Mouse (Mus musculus) cerebellum, adult 2 months (tissue): Measurements from ENCODE around the gene 1700088E04Rik.

Experiments
- CTCF ChIP-seq: fragments of 200-500 bp; IDR thresholded peaks from 2 replicates; pipeline ENCODE4 v1.5.1; 2011; ENCODE audit warnings: low read depth, mild to moderate bottlenecking, control low read depth, low read length, moderate library complexity, borderline replicate concordance; ENCODE audit not compliant: insufficient read depth
- POLR2A ChIP-seq: fragments of 200-500 bp; IDR thresholded peaks from 2 replicates; pipeline ENCODE4 v1.6.1; 2011; ENCODE audit warnings: low read length, control low read depth, borderline replicate concordance; ENCODE audit not compliant: insufficient read depth

- peak; percentile 41; the same call in 1 of the 2 replicates for TF ChIP-seq CTCF
- TF ChIP-seq POLR2A = no peak
Observed at GRCm38 (mm10) chr15:79128208-79128607, 12.8 kb downstream of the 1700088E04Rik start.
